Mouse (Mus musculus): ENCODE data around the gene Gdpd5. TPM values are rescaled to one million over a fixed set of nuclear protein-coding genes. Genes with fewer than 3 reads are reported as not detected.

Gdpd5 gene
- total RNA-seq (2014; fragmentation: Nextera tagmentation) (not detected in 2 replicates), total RNA-seq (2017) (0.56 TPM in 1 of 2 replicates, not detected in the other)

GRCm38 (mm10) chr7:99381214-99382087 lies at the start of gene Gdpd5:
TSS of gene Gdpd5 (plus strand) at chr7:99381414.
- ATAC-seq (replicated peaks; ENCODE audit: poor library complexity, severe bottlenecking), result peak; percentile 88

- peak; percentile 71 for ATAC-seq (replicated peaks; ENCODE audit: poor library complexity, severe bottlenecking)
Measured at GRCm38 (mm10) chr7:99332774-99333480, 48.3 kb upstream of the Gdpd5 start.

- ATAC-seq (replicated peaks; ENCODE audit: poor library complexity, severe bottlenecking), result no peak
Measured at GRCm38 (mm10) chr7:99340736-99341135, 40.5 kb upstream of the Gdpd5 start.

- no peak for ATAC-seq (replicated peaks; ENCODE audit: poor library complexity, severe bottlenecking)
Measured at GRCm38 (mm10) chr7:99343577-99343976, 37.6 kb upstream of the Gdpd5 start.

GRCm38 (mm10) chr7:99347268-99347667 lies 33.9 kb upstream of the Gdpd5 start:
- no peak for ATAC-seq (replicated peaks; ENCODE audit: poor library complexity, severe bottlenecking)

- ATAC-seq (replicated peaks; ENCODE audit: poor library complexity, severe bottlenecking), result no peak
Measured at GRCm38 (mm10) chr7:99348883-99349282, 32.3 kb upstream of the Gdpd5 start.

- ATAC-seq (replicated peaks; ENCODE audit: poor library complexity, severe bottlenecking), result no peak
Measured at GRCm38 (mm10) chr7:99349782-99350720, 31.2 kb upstream of the Gdpd5 start.

GRCm38 (mm10) chr7:99351104-99351801 lies 30.0 kb upstream of the Gdpd5 start:
- no peak for ATAC-seq (replicated peaks; ENCODE audit: poor library complexity, severe bottlenecking)

GRCm38 (mm10) chr7:99351802-99352517 lies 29.3 kb upstream of the Gdpd5 start:
- ATAC-seq (replicated peaks; ENCODE audit: poor library complexity, severe bottlenecking), result peak; percentile 66

GRCm38 (mm10) chr7:99352526-99353400 lies 28.5 kb upstream of the Gdpd5 start, which contains the start of gene Serpinh1:
TSS of gene Serpinh1 (minus strand) at chr7:99353239.
- peak; percentile 19; the same call in 1 of the 2 replicates for ATAC-seq (replicated peaks; ENCODE audit: poor library complexity, severe bottlenecking)

- ATAC-seq (replicated peaks; ENCODE audit: poor library complexity, severe bottlenecking), result no peak
Measured at GRCm38 (mm10) chr7:99355731-99356131, 25.5 kb upstream of the Gdpd5 start.

- no peak for ATAC-seq (replicated peaks; ENCODE audit: poor library complexity, severe bottlenecking)
Measured at GRCm38 (mm10) chr7:99356244-99356930, 24.8 kb upstream of the Gdpd5 start.

- no peak for ATAC-seq (replicated peaks; ENCODE audit: poor library complexity, severe bottlenecking)
Measured at GRCm38 (mm10) chr7:99357201-99357600, 24.0 kb upstream of the Gdpd5 start.

GRCm38 (mm10) chr7:99358371-99358770 lies 22.8 kb upstream of the Gdpd5 start:
- ATAC-seq (replicated peaks; ENCODE audit: poor library complexity, severe bottlenecking), result no peak

- peak; percentile 61 for ATAC-seq (replicated peaks; ENCODE audit: poor library complexity, severe bottlenecking)
Measured at GRCm38 (mm10) chr7:99360021-99360802, 21.0 kb upstream of the Gdpd5 start.

- no peak for ATAC-seq (replicated peaks; ENCODE audit: poor library complexity, severe bottlenecking)
Measured at GRCm38 (mm10) chr7:99360803-99361414, 20.3 kb upstream of the Gdpd5 start.

Measured in granulocyte monocyte progenitor cell, adult 5-6 weeks (primary cell).